Mouse (Mus musculus) stomach, embryonic 14.5 days (tissue): ENCODE data around the gene Car12. TPM values are rescaled to one million over a fixed set of nuclear protein-coding genes. Genes with fewer than 3 reads are reported as not detected.
"Not testable (repeated sequence)": the region's sequence is repeated elsewhere in the genome, so short reads cannot be mapped to it uniquely, and the experiment has no call there.

Source experiments
- ATAC-seq: fragments of 200-750 bp; cut with Nextera tagmentation; 2 replicates; pipeline ENCODE4 v1.8.0; 2017; ENCODE audit warnings: low read depth, moderate TSS enrichment; ENCODE audit not compliant: insufficient number of reproducible peaks, insufficient read depth, low FRiP score
- H3K27ac ChIP-seq: fragments of 300-500 bp; sonication (generic); 2 replicates; pipeline ENCODE4 v1.5.1; 2014; ENCODE audit warnings: mild to moderate bottlenecking, low read length, moderate library complexity, mixed read lengths
- H3K27me3 ChIP-seq: fragments of 300-500 bp; sonication (generic); 2 replicates; pipeline ENCODE4 v1.6.1; 2014; ENCODE audit warnings: low read length, control low read depth, mixed read lengths; ENCODE audit not compliant: control insufficient read depth, insufficient read depth
- H3K36me3 ChIP-seq: fragments of 300-500 bp; sonication (generic); 2 replicates; pipeline ENCODE4 v1.6.1; 2014; ENCODE audit warnings: mild to moderate bottlenecking, control low read depth, low read length, moderate library complexity, mixed read lengths; ENCODE audit not compliant: control insufficient read depth, insufficient read depth
- H3K4me1 ChIP-seq: fragments of 300-500 bp; sonication (generic); 2 replicates; pipeline ENCODE4 v1.6.1; 2014; ENCODE audit warnings: low read length, control low read depth, mixed read lengths; ENCODE audit not compliant: control insufficient read depth, insufficient read depth
- H3K4me2 ChIP-seq: fragments of 300-500 bp; sonication (generic); replicated peaks from 2 replicates; pipeline ENCODE4 v1.6.1; 2014; ENCODE audit warnings: low read depth, low read length, control low read depth
- H3K4me3 ChIP-seq: fragments of 300-500 bp; sonication (generic); 2 replicates; pipeline ENCODE4 v1.5.1; 2014; ENCODE audit warnings: low read depth, low read length, control low read depth
- H3K9ac ChIP-seq: fragments of 300-500 bp; sonication (generic); replicated peaks from 2 replicates; pipeline ENCODE4 v1.6.1; 2014; ENCODE audit warnings: low read depth, mild to moderate bottlenecking, control low read depth, low read length, moderate library complexity, mixed read lengths
- H3K9me3 ChIP-seq: fragments of 300-500 bp; sonication (generic); 2 replicates; pipeline ENCODE4 v1.6.1; 2016; ENCODE audit warnings: low read depth, low read length, control low read depth; ENCODE audit not compliant: control insufficient read depth
- WGBS: fragments of 180-500 bp; shearing (Covaris S2); extraction: QIAGEN DNeasy Blood & Tissue Kit; methylation state at CpG from one replicate; pipeline ENCODE4 v1.1.7; 2014; 5-methylcytosine and 5-hydroxymethylcytosine counted together
- polyA plus RNA-seq: library from polyadenylated mRNA; unstranded; fragments of >200 nt; fragmentation: Nextera tagmentation; extraction: Ambion mirVana; gene quantifications from 2 replicates; pipeline ENCODE4 v1.2.1, GENCODE M21; 2014

Gene Car12
- polyA plus RNA-seq, 1 experiment from 2014 or later, result 7.9 TPM

GRCm38 (mm10) chr9:66796739-66797138 lies 83.3 kb downstream of the Car12 start, which contains the start of gene Gm10647:
TSS of gene Gm10647 (plus strand) at chr9:66797039.
- Histone ChIP-seq H3K4me3 (peak within 1 kb of the TSS; percentile 67), H3K36me3 (no peaks in the 10 kb centered on the region), H3K27me3 (no peaks in the 10 kb centered on the region), H3K9ac (0 out of 2 replicates have a peak within 1 kb of the TSS, but pooled peaks have one; percentile 14), H3K9me3 (no peaks in the 10 kb centered on the region), H3K4me1 (peaks cover 3% of the 10 kb centered on the region; the same call in 1 of the 2 replicates), H3K27ac (no peak within 1 kb of the TSS), H3K4me2 (peak within 1 kb of the TSS; percentile 74)
- ATAC-seq, result no peak
- WGBS, result 70% methylated on average over 5 of the region's 5 CpGs

- 37% methylated on average over 12 of the region's 12 CpGs for WGBS
- Histone ChIP-seq H3K4me1 (0 out of 2 replicates have a peak, but pooled peaks cover 3% of the 10 kb centered on the region), H3K27ac (no peak overlapping the region), H3K9me3 (no peaks in the 10 kb centered on the region), H3K9ac (no peak overlapping the region), H3K36me3 (no peaks in the 10 kb centered on the region), H3K27me3 (no peaks in the 10 kb centered on the region), H3K4me2 (no peak overlapping the region), H3K4me3 (no peak overlapping the region)
- no peak for ATAC-seq
These were observed 88.5 kb downstream of the Car12 start for GRCm38 (mm10) chr9:66801947-66802346.

GRCm38 (mm10) chr9:66805951-66806350 lies 92.5 kb downstream of the Car12 start:
- not testable (repeated sequence) for ATAC-seq, H3K27ac ChIP-seq, H3K27me3 ChIP-seq, H3K9me3 ChIP-seq, H3K36me3 ChIP-seq, H3K9ac ChIP-seq, H3K4me1 ChIP-seq
- peak overlapping the region; percentile 38 for H3K4me2 ChIP-seq
- H3K4me3 ChIP-seq, result peak overlapping the region; percentile 23; the same call in 1 of the 2 replicates
- 4% methylated on average over 30 of the region's 37 CpGs for WGBS

GRCm38 (mm10) chr9:66813392-66813791 lies 99.9 kb downstream of the Car12 start:
- no peak overlapping the region for H3K4me3 ChIP-seq
- H3K9ac ChIP-seq, result no peak overlapping the region
- H3K4me2 ChIP-seq, result no peak overlapping the region
- H3K27ac ChIP-seq, result no peak overlapping the region
- 30% methylated on average over 2 of the region's 2 CpGs for WGBS
- H3K36me3 ChIP-seq, result no peaks in the 10 kb centered on the region
- ATAC-seq, result no peak
- H3K9me3 ChIP-seq, result no peaks in the 10 kb centered on the region
- H3K4me1 ChIP-seq, result no peaks in the 10 kb centered on the region
- no peaks in the 10 kb centered on the region for H3K27me3 ChIP-seq

Other genes with a start within 250 kb of the Car12 start
- 20.7 and 21.5 TPM in 2 replicates for gene Fbxl22, start 199.1 kb upstream of the Car12 start, polyA plus RNA-seq
- gene Usp3, start 120.5 kb upstream of the Car12 start, polyA plus RNA-seq, result 74.3 and 81.4 TPM in 2 replicates
- 11.7 and 12.0 TPM in 2 replicates for gene Aph1b, start 81.8 kb downstream of the Car12 start, polyA plus RNA-seq
- 0.93 and 1.3 TPM in 2 replicates for gene Gm10647, start 83.4 kb downstream of the Car12 start, polyA plus RNA-seq
- gene Aph1c, start 121.0 kb downstream of the Car12 start, polyA plus RNA-seq, result 4.0 and 4.3 TPM in 2 replicates
- gene Rab8b, start 206.0 kb downstream of the Car12 start, polyA plus RNA-seq, result 25.3 and 28.4 TPM in 2 replicates
- gene Rps27l, start 232.4 kb downstream of the Car12 start, polyA plus RNA-seq, result 688 and 708 TPM in 2 replicates